Mouse (Mus musculus): ENCODE data around the gene Ksr1.

DNA sequence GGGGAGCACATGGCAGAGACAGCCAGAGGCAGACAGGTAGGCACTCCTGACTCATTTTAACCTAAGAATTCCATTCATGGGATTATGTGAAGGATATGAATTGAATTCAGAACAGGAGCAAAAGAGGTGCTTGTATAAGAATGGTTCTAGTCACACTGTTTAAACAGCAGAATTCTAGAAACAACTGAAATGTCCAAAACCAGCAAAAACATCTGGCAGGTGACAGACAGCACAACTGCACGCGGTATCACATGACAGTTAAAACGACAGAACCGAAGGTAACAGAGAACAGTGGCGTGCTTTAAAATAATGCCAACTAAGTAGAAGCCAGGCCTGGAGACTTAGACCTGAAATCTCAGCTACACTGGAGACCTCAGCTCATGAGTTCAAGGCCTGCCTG, 13.2 kb downstream of the Ksr1 start:
- no peak for TF ChIP-seq CTCF (IDR thresholded peaks at IDR 0.05; ENCODE audit: borderline replicate concordance, control insufficient read depth, extremely low read depth, insufficient read depth, low read length, poor library complexity)
- TF ChIP-seq POLR2A (IDR thresholded peaks at IDR 0.05; ENCODE audit: control insufficient read depth, extremely low read depth, insufficient read depth, low read length, poor library complexity) = no peak
